Mouse (Mus musculus): ENCODE measurements around the gene Tenm3.

DNA sequence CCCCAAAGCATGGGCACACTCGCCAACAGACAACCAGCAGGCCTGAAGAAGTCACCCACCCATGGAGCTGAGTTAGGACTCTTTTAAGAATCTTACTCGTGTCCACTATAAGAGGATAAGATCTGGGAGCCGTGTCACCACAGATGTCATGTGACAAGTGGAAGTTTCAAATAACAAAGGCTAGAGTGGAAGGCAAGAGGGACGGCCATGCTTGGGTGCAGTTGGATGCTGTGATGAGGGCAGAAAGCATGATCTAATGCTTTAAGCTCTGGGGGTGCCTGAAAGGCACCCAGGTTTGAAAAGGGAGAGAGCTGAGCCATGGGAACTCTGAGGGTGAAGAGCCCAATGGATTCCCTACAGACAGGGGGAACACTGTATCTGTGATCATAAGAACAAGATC is 64.6 kb downstream of the Tenm3 start:
- TF ChIP-seq CTCF (conservative IDR thresholded peaks at IDR 0.05 in 1 of 2, IDR thresholded peaks at IDR 0.05 in 1 of 2; ENCODE audit: low read depth in 2 of 2, low read length in 2 of 2), result no peak
- no peak for TF ChIP-seq CHD1 (IDR thresholded peaks at IDR 0.05; ENCODE audit: low read depth, low read length)
- TF ChIP-seq NELFE (IDR thresholded peaks at IDR 0.05; ENCODE audit: low read depth, low read length), result no peak
- TF ChIP-seq USF2 (conservative IDR thresholded peaks at IDR 0.05; ENCODE audit: low read depth, low read length), result no peak
- TF ChIP-seq MXI1 (IDR thresholded peaks at IDR 0.05; ENCODE audit: low read depth, low read length), result no peak
- no peak for TF ChIP-seq BHLHE40 (IDR thresholded peaks at IDR 0.05; ENCODE audit: low read depth, low read length)
- TF ChIP-seq JUND (conservative IDR thresholded peaks at IDR 0.05; ENCODE audit: low read depth, low read length), result no peak
- TF ChIP-seq TBP (conservative IDR thresholded peaks at IDR 0.05; ENCODE audit: low read depth, low read length), result no peak
- no peak for TF ChIP-seq USF1 (IDR thresholded peaks at IDR 0.05; ENCODE audit: low read depth, low read length)
- no peak for TF ChIP-seq HCFC1 (IDR thresholded peaks at IDR 0.05; ENCODE audit: low read depth, low read length)
- no peak for TF ChIP-seq POLR2A (IDR thresholded peaks at IDR 0.05; ENCODE audit: low read depth, low read length)
- no peak for TF ChIP-seq MAZ (IDR thresholded peaks at IDR 0.05; ENCODE audit: low read depth, low read length)
- TF ChIP-seq NRF1 (IDR thresholded peaks at IDR 0.05; ENCODE audit: low read depth, low read length), result no peak
- no peak for TF ChIP-seq ZC3H11A (IDR thresholded peaks at IDR 0.05; ENCODE audit: low read depth, low read length)

All from CH12.LX (cell line).